Mouse (Mus musculus): Measurements from ENCODE around the gene Senp2. TPM values are rescaled to one million over a fixed set of nuclear protein-coding genes. Genes with fewer than 3 reads are reported as not detected.
"Not testable (repeated sequence)": the region's sequence is repeated elsewhere in the genome, so short reads cannot be mapped to it uniquely, and the experiment has no call there.

The Senp2 gene
- total and polyA plus RNA-seq, 3 experiments = 37.8 to 60.8 (median 42.8) TPM

- H3K4me1 ChIP-seq (ENCODE audit: control insufficient read depth in 1 of 2, insufficient read depth in 2 of 2) = peaks cover 3 to 15% of the 10 kb centered on the region in 2 experiments; a peak in 3 of 4 replicates
- no peak overlapping the region for H3K27ac ChIP-seq (ENCODE audit: insufficient read depth, low read depth)
- dilution Hi-C loops (cut with MboI; ENCODE audit: extremely low pct_ligation_motif_present, extremely low pct_unique_long_range_greater_than_20kb, low sequenced_read_pairs) (no loop called here), in situ Hi-C loops (cut with MboI; ENCODE audit: low pct_ligation_motif_present, low pct_unique_long_range_greater_than_20kb, low sequenced_read_pairs) (no loop called here)
- H3K36me3 ChIP-seq (replicated peaks in 1 of 2; ENCODE audit: control insufficient read depth in 1 of 2, insufficient read depth in 1 of 2, low read length in 1 of 2) = no peaks in the 10 kb centered on the region
- TF ChIP-seq PAX5 (IDR thresholded peaks at IDR 0.05; ENCODE audit: low read length) = no peak
- no peak for TF ChIP-seq MAX (IDR thresholded peaks at IDR 0.05; ENCODE audit: low read length)
- TF ChIP-seq ZNF384 (IDR thresholded peaks at IDR 0.05; ENCODE audit: low read depth, low read length) = no peak
- TF ChIP-seq RCOR1 (conservative IDR thresholded peaks at IDR 0.05; ENCODE audit: low read depth, low read length) = no peak
- TF ChIP-seq NRF1 (IDR thresholded peaks at IDR 0.05; ENCODE audit: low read depth, low read length) = no peak
- TF ChIP-seq MAFK (IDR thresholded peaks at IDR 0.05; ENCODE audit: insufficient replicate concordance, low read length) = no peak
- TF ChIP-seq MXI1 (IDR thresholded peaks at IDR 0.05; ENCODE audit: low read depth, low read length) = no peak
- TF ChIP-seq GABPA (IDR thresholded peaks at IDR 0.05; ENCODE audit: insufficient replicate concordance, low read depth, low read length) = no peak
- TF ChIP-seq POLR2A (IDR thresholded peaks at IDR 0.05; ENCODE audit: low read depth, low read length) = no peak
- no peak for TF ChIP-seq USF1 (IDR thresholded peaks at IDR 0.05; ENCODE audit: low read depth, low read length)
- no peak for TF ChIP-seq HCFC1 (IDR thresholded peaks at IDR 0.05; ENCODE audit: low read depth, low read length)
- no peak for TF ChIP-seq CHD2 (IDR thresholded peaks at IDR 0.05; ENCODE audit: low read length)
- H3K9ac ChIP-seq (ENCODE audit: insufficient read depth, low read depth) = no peak overlapping the region
- H3K9me3 ChIP-seq (replicated peaks; ENCODE audit: low read length) = no peaks in the 10 kb centered on the region
- no peaks in the 10 kb centered on the region for H3K79me2 ChIP-seq (replicated peaks; ENCODE audit: control insufficient read depth, extremely low read depth, insufficient read depth, poor library complexity, severe bottlenecking)
- H3K4me3 ChIP-seq (replicated peaks in 1 of 3; ENCODE audit: low read depth in 2 of 3, low read length in 2 of 3, poor library complexity in 1 of 3) = no peak overlapping the region
- no peak overlapping the region for H3K4me2 ChIP-seq (ENCODE audit: insufficient read depth, low read depth, poor library complexity, severe bottlenecking)
- DNase-seq (ENCODE audit: extremely low read depth) = peak; percentile 44
- H3K27me3 ChIP-seq (replicated peaks) = no peaks in the 10 kb centered on the region
Observed at GRCm38 (mm10) chr16:21987956-21988355, 21.3 kb upstream of the Senp2 start.

GRCm38 (mm10) chr16:21990893-21991292, 18.4 kb upstream of the Senp2 start:
- H3K9me3 ChIP-seq (replicated peaks; ENCODE audit: low read length); H3K27ac ChIP-seq (ENCODE audit: insufficient read depth, low read depth); DNase-seq (ENCODE audit: extremely low read depth); in situ Hi-C loops (cut with MboI; ENCODE audit: low pct_ligation_motif_present, low pct_unique_long_range_greater_than_20kb, low sequenced_read_pairs); H3K27me3 ChIP-seq (replicated peaks); H3K79me2 ChIP-seq (replicated peaks; ENCODE audit: control insufficient read depth, extremely low read depth, insufficient read depth, poor library complexity, severe bottlenecking); H3K4me3 ChIP-seq (replicated peaks in 1 of 3; ENCODE audit: low read depth in 2 of 3, low read length in 2 of 3, poor library complexity in 1 of 3); H3K36me3 ChIP-seq (replicated peaks in 1 of 2; ENCODE audit: control insufficient read depth in 1 of 2, insufficient read depth in 1 of 2, low read length in 1 of 2); H3K9ac ChIP-seq (ENCODE audit: insufficient read depth, low read depth); H3K4me2 ChIP-seq (ENCODE audit: insufficient read depth, low read depth, poor library complexity, severe bottlenecking); dilution Hi-C loops (cut with MboI; ENCODE audit: extremely low pct_ligation_motif_present, extremely low pct_unique_long_range_greater_than_20kb, low sequenced_read_pairs): not testable (repeated sequence)
- H3K4me1 ChIP-seq (ENCODE audit: control insufficient read depth in 1 of 2, insufficient read depth in 2 of 2) = peaks cover 8 to 28% of the 10 kb centered on the region in 2 experiments

GRCm38 (mm10) chr16:21991774-21992173, 17.5 kb upstream of the Senp2 start:
- in situ Hi-C loops (cut with MboI; ENCODE audit: low pct_ligation_motif_present, low pct_unique_long_range_greater_than_20kb, low sequenced_read_pairs) (no loop called here), dilution Hi-C loops (cut with MboI; ENCODE audit: extremely low pct_ligation_motif_present, extremely low pct_unique_long_range_greater_than_20kb, low sequenced_read_pairs) (no loop called here)
- no peaks in the 10 kb centered on the region for H3K27me3 ChIP-seq (replicated peaks)
- H3K9me3 ChIP-seq (replicated peaks; ENCODE audit: low read length) = no peaks in the 10 kb centered on the region
- no peak overlapping the region for H3K9ac ChIP-seq (ENCODE audit: insufficient read depth, low read depth)
- no peak overlapping the region for H3K4me3 ChIP-seq (replicated peaks in 1 of 3; ENCODE audit: low read depth in 2 of 3, low read length in 2 of 3, poor library complexity in 1 of 3)
- peaks cover 10 to 37% of the 10 kb centered on the region in 2 experiments for H3K4me1 ChIP-seq (ENCODE audit: control insufficient read depth in 1 of 2, insufficient read depth in 2 of 2)
- no peak for TF ChIP-seq CTCF (conservative IDR thresholded peaks at IDR 0.05 in 1 of 2, IDR thresholded peaks at IDR 0.05 in 1 of 2; ENCODE audit: low read depth in 2 of 2, low read length in 2 of 2)
- no peak for TF ChIP-seq MAX (IDR thresholded peaks at IDR 0.05; ENCODE audit: low read length)
- TF ChIP-seq ETS1 (conservative IDR thresholded peaks at IDR 0.05; ENCODE audit: low read depth, low read length) = no peak
- no peak for TF ChIP-seq BHLHE40 (IDR thresholded peaks at IDR 0.05; ENCODE audit: low read depth, low read length)
- no peak for TF ChIP-seq HCFC1 (IDR thresholded peaks at IDR 0.05; ENCODE audit: low read depth, low read length)
- no peak overlapping the region for H3K27ac ChIP-seq (ENCODE audit: insufficient read depth, low read depth)
- no peak for DNase-seq (ENCODE audit: extremely low read depth)
- no peak overlapping the region for H3K4me2 ChIP-seq (ENCODE audit: insufficient read depth, low read depth, poor library complexity, severe bottlenecking)
- no peaks in the 10 kb centered on the region for H3K36me3 ChIP-seq (replicated peaks in 1 of 2; ENCODE audit: control insufficient read depth in 1 of 2, insufficient read depth in 1 of 2, low read length in 1 of 2)
- no peaks in the 10 kb centered on the region for H3K79me2 ChIP-seq (replicated peaks; ENCODE audit: control insufficient read depth, extremely low read depth, insufficient read depth, poor library complexity, severe bottlenecking)

Data from CH12.LX (cell line).